Mouse (Mus musculus) embryonic facial prominence, embryonic 10.5 days (tissue): ENCODE measurements around the gene Xiap. TPM values are rescaled to one million over a fixed set of nuclear protein-coding genes. Genes with fewer than 3 reads are reported as not detected.

ENCODE experiments used
- DNase-seq: peaks from one replicate; pipeline ENCODE4 v3.0.0-alpha.2; 2017; ENCODE audit warnings: low spot score
- H3K27ac ChIP-seq: fragments of 300-500 bp; sonication (generic); replicated peaks from 2 replicates; pipeline ENCODE4 v1.5.1; 2016; ENCODE audit warnings: mild to moderate bottlenecking
- H3K27me3 ChIP-seq: fragments of 300-500 bp; sonication (generic); replicated peaks from 2 replicates; pipeline ENCODE4 v1.6.1; 2016; ENCODE audit warnings: low read depth, mild to moderate bottlenecking; ENCODE audit not compliant: poor library complexity, severe bottlenecking
- H3K36me3 ChIP-seq: fragments of 300-500 bp; sonication (generic); replicated peaks from 2 replicates; pipeline ENCODE4 v1.6.1; 2016; ENCODE audit warnings: mild to moderate bottlenecking, moderate library complexity
- H3K4me1 ChIP-seq: fragments of 300-500 bp; sonication (generic); 2 replicates; pipeline ENCODE4 v1.6.1; 2016
- H3K4me3 ChIP-seq: fragments of 300-500 bp; sonication (generic); 2 replicates; pipeline ENCODE4 v1.5.1; 2016; ENCODE audit warnings: mild to moderate bottlenecking, moderate library complexity
- H3K9me3 ChIP-seq: fragments of 300-500 bp; sonication (generic); 2 replicates; pipeline ENCODE4 v1.6.1; 2016; ENCODE audit warnings: mild to moderate bottlenecking
- WGBS: fragments of 180-500 bp; shearing (Covaris S2); methylation state at CpG from one replicate; pipeline ENCODE4 v1.1.7; 2016; 5-methylcytosine and 5-hydroxymethylcytosine counted together
- polyA plus RNA-seq: library from polyadenylated mRNA; unstranded; fragments of >200 nt; fragmentation: Nextera tagmentation; extraction: Ambion mirVana; gene quantifications from 2 replicates; pipeline ENCODE4 v1.2.1, GENCODE M21; 2016

Gene Xiap
- polyA plus RNA-seq, 1 experiment from 2014 or later: 11.4 TPM

GRCm38 (mm10) chrX:42050652-42051643 lies 8.5 kb upstream of the Xiap start:
- H3K27ac ChIP-seq: no peak overlapping the region

GRCm38 (mm10) chrX:42057012-42057411 lies 2.5 kb upstream of the Xiap start:
- Histone ChIP-seq H3K27me3 (no peaks in the 10 kb centered on the region), H3K4me1 (no peaks in the 10 kb centered on the region), H3K27ac (no peak overlapping the region), H3K36me3 (no peaks in the 10 kb centered on the region), H3K9me3 (no peaks in the 10 kb centered on the region), H3K4me3 (no peak overlapping the region)
- WGBS: 79% methylated on average over 5 of the region's 5 CpGs
- DNase-seq: no peak

More at GRCm38 (mm10) chrX:42050652-42051643, 8.5 kb upstream of the Xiap start:
- H3K36me3 ChIP-seq: no peaks in the 10 kb centered on the region
- H3K9me3 ChIP-seq: no peaks in the 10 kb centered on the region
- H3K4me1 ChIP-seq: no peaks in the 10 kb centered on the region
- WGBS: 78% methylated on average over 5 of the region's 5 CpGs
- no peak for DNase-seq
- no peak overlapping the region for H3K4me3 ChIP-seq
- H3K27me3 ChIP-seq: no peaks in the 10 kb centered on the region

GRCm38 (mm10) chrX:42057873-42058272 lies 1.6 kb upstream of the Xiap start:
- no peak overlapping the region for H3K4me3 ChIP-seq
- no peak overlapping the region for H3K27ac ChIP-seq
- no peaks in the 10 kb centered on the region for H3K36me3 ChIP-seq
- H3K27me3 ChIP-seq: no peaks in the 10 kb centered on the region
- H3K4me1 ChIP-seq: no peaks in the 10 kb centered on the region
- DNase-seq: no peak
- WGBS: 87% methylated on average over 4 of the region's 4 CpGs
- no peaks in the 10 kb centered on the region for H3K9me3 ChIP-seq

- Histone ChIP-seq H3K27ac (no peak overlapping the region), H3K4me3 (no peak overlapping the region), H3K36me3 (no peaks in the 10 kb centered on the region), H3K27me3 (no peaks in the 10 kb centered on the region), H3K4me1 (no peaks in the 10 kb centered on the region), H3K9me3 (no peaks in the 10 kb centered on the region)
- no peak for DNase-seq
- WGBS: 85% methylated on average over 1 of the region's 1 CpGs
Measured at GRCm38 (mm10) chrX:42063621-42064020, 4.1 kb downstream of the Xiap start.

GRCm38 (mm10) chrX:42065086-42065485 lies 5.6 kb downstream of the Xiap start:
- no peak for DNase-seq
- H3K4me3 ChIP-seq: no peak overlapping the region
- no peak overlapping the region for H3K27ac ChIP-seq
- no peaks in the 10 kb centered on the region for H3K9me3 ChIP-seq
- H3K27me3 ChIP-seq: no peaks in the 10 kb centered on the region
- no peaks in the 10 kb centered on the region for H3K36me3 ChIP-seq
- H3K4me1 ChIP-seq: no peaks in the 10 kb centered on the region
- 86% methylated on average over 6 of the region's 6 CpGs for WGBS

GRCm38 (mm10) chrX:42066771-42067170 lies 7.3 kb downstream of the Xiap start:
- Histone ChIP-seq H3K4me1 (no peaks in the 10 kb centered on the region), H3K27me3 (no peaks in the 10 kb centered on the region), H3K9me3 (no peaks in the 10 kb centered on the region), H3K36me3 (no peaks in the 10 kb centered on the region), H3K27ac (no peak overlapping the region), H3K4me3 (no peak overlapping the region)
- 79% methylated on average over 1 of the region's 1 CpGs for WGBS
- no peak for DNase-seq

GRCm38 (mm10) chrX:42067791-42068200 lies 8.3 kb downstream of the Xiap start:
- peak overlapping the region; percentile 92 for H3K27ac ChIP-seq
- H3K9me3 ChIP-seq: no peaks in the 10 kb centered on the region
- peak; percentile 82 for DNase-seq
- peaks cover 4% of the 10 kb centered on the region for H3K36me3 ChIP-seq
- no peaks in the 10 kb centered on the region for H3K27me3 ChIP-seq
- H3K4me3 ChIP-seq: peak overlapping the region; percentile 57
- WGBS: 14% methylated on average over 27 of the region's 27 CpGs
- no peaks in the 10 kb centered on the region for H3K4me1 ChIP-seq

- H3K27me3 ChIP-seq: no peaks in the 10 kb centered on the region
- H3K9me3 ChIP-seq: no peaks in the 10 kb centered on the region
- H3K4me3 ChIP-seq: peak overlapping the region; percentile 57
- no peaks in the 10 kb centered on the region for H3K4me1 ChIP-seq
- H3K27ac ChIP-seq: peak overlapping the region; percentile 92
- WGBS: 20% methylated on average over 36 of the region's 37 CpGs
- DNase-seq: peak; percentile 87
- H3K36me3 ChIP-seq: peaks cover 9% of the 10 kb centered on the region
Measured at GRCm38 (mm10) chrX:42068201-42068874, 8.9 kb downstream of the Xiap start.

GRCm38 (mm10) chrX:42068875-42069257 lies 9.4 kb downstream of the Xiap start:
- Histone ChIP-seq H3K4me3 (peak overlapping the region; percentile 57), H3K27ac (peak overlapping the region; percentile 92), H3K4me1 (no peaks in the 10 kb centered on the region), H3K27me3 (no peaks in the 10 kb centered on the region), H3K36me3 (peaks cover 12% of the 10 kb centered on the region), H3K9me3 (no peaks in the 10 kb centered on the region)
- WGBS: 21% methylated on average over 3 of the region's 3 CpGs
- DNase-seq: no peak

GRCm38 (mm10) chrX:42087731-42088130 lies 28.3 kb downstream of the Xiap start:
- H3K36me3 ChIP-seq: peaks cover 12% of the 10 kb centered on the region
- H3K27me3 ChIP-seq: no peaks in the 10 kb centered on the region
- no peaks in the 10 kb centered on the region for H3K4me1 ChIP-seq
- no peak overlapping the region for H3K27ac ChIP-seq
- 85% methylated on average over 8 of the region's 8 CpGs for WGBS
- no peak overlapping the region for H3K4me3 ChIP-seq
- no peaks in the 10 kb centered on the region for H3K9me3 ChIP-seq
- DNase-seq: no peak

GRCm38 (mm10) chrX:42088136-42088535 lies 28.7 kb downstream of the Xiap start:
- WGBS: 92% methylated on average over 5 of the region's 5 CpGs
- H3K4me1 ChIP-seq: no peaks in the 10 kb centered on the region
- H3K27ac ChIP-seq: no peak overlapping the region
- H3K4me3 ChIP-seq: no peak overlapping the region
- no peak for DNase-seq
- H3K36me3 ChIP-seq: peaks cover 12% of the 10 kb centered on the region
- H3K27me3 ChIP-seq: no peaks in the 10 kb centered on the region
- H3K9me3 ChIP-seq: no peaks in the 10 kb centered on the region

GRCm38 (mm10) chrX:42107137-42107536 lies 47.7 kb downstream of the Xiap start:
- H3K27me3 ChIP-seq: no peaks in the 10 kb centered on the region
- peaks cover 49% of the 10 kb centered on the region for H3K36me3 ChIP-seq
- H3K27ac ChIP-seq: no peak overlapping the region
- no peak overlapping the region for H3K4me3 ChIP-seq
- DNase-seq: no peak
- H3K9me3 ChIP-seq: peaks cover 7% of the 10 kb centered on the region; the same call in 1 of the 2 replicates
- no peaks in the 10 kb centered on the region for H3K4me1 ChIP-seq
- WGBS: 88% methylated on average over 6 of the region's 6 CpGs
